Mouse (Mus musculus): ENCODE results near the gene Mitf. TPM values are rescaled to one million over a fixed set of nuclear protein-coding genes. Genes with fewer than 3 reads are reported as not detected.

The Mitf gene
- polyA plus RNA-seq, 1 experiment from 2014 or later, result 1.2 TPM

DNA sequence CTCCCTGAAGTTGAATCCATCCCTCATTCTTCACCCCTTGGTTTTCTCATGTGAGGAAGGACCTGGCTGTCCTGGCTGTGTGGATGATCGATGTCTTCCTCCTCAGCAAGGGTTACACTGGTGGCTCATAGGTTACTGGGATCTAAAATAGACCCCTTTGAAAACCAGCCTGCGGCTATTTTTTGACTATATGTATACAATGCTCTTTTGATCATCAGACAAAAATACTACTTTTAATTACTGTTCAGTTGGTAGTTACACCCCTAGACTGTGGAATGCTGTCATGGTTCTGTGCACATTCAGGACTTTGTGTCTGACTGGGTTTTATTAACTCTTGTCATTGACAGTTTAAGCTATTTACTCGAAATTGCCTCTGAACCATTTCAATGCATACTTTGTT, 157.9 kb downstream of the Mitf start:
- 72% methylated on average over 3 of the region's 3 CpGs for WGBS
- Histone ChIP-seq H3K27me3 (replicated peaks; ENCODE audit: control insufficient read depth, insufficient read depth, low read length) (no peaks in the 10 kb centered on the region), H3K9me3 (ENCODE audit: control insufficient read depth, low read length) (no peaks in the 10 kb centered on the region), H3K36me3 (ENCODE audit: control insufficient read depth, insufficient read depth, low read length) (no peaks in the 10 kb centered on the region), H3K9ac (ENCODE audit: low read depth, low read length) (no peak overlapping the region), H3K4me1 (ENCODE audit: control insufficient read depth, insufficient read depth, low read length) (no peaks in the 10 kb centered on the region), H3K4me2 (ENCODE audit: low read depth, low read length) (no peak overlapping the region), H3K4me3 (ENCODE audit: low read length) (no peak overlapping the region), H3K27ac (ENCODE audit: low read length) (no peak overlapping the region)
- ATAC-seq, result no peak

DNA sequence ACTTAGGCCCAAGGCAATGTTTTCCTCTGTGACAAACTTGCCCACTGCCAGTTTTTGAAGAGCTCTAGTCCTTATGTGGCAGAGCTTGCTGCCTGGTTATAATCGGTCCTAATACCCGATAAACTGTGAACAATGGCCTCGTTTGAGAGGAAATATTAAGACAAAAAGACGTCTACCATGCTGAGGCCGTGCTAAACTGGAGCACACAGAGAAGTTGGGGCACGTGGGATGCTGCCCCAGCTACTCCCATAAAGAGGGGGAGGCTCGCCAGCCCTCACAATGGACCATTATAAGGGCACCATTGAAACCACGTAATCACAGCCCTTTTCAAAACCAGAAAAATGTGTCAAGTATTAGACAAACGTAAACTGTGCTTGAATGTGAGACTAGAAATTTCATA, 174.8 kb downstream of the Mitf start:
- Histone ChIP-seq H3K36me3 (ENCODE audit: control insufficient read depth, insufficient read depth, low read length) (no peaks in the 10 kb centered on the region), H3K9me3 (ENCODE audit: control insufficient read depth, low read length) (no peaks in the 10 kb centered on the region), H3K9ac (ENCODE audit: low read depth, low read length) (no peak overlapping the region), H3K27ac (ENCODE audit: low read length) (no peak overlapping the region), H3K27me3 (replicated peaks; ENCODE audit: control insufficient read depth, insufficient read depth, low read length) (no peaks in the 10 kb centered on the region), H3K4me3 (ENCODE audit: low read length) (no peak overlapping the region), H3K4me1 (ENCODE audit: control insufficient read depth, insufficient read depth, low read length) (no peaks in the 10 kb centered on the region), H3K4me2 (ENCODE audit: low read depth, low read length) (no peak overlapping the region)
- no peak for ATAC-seq
- WGBS, result 77% methylated on average over 9 of the region's 9 CpGs

DNA sequence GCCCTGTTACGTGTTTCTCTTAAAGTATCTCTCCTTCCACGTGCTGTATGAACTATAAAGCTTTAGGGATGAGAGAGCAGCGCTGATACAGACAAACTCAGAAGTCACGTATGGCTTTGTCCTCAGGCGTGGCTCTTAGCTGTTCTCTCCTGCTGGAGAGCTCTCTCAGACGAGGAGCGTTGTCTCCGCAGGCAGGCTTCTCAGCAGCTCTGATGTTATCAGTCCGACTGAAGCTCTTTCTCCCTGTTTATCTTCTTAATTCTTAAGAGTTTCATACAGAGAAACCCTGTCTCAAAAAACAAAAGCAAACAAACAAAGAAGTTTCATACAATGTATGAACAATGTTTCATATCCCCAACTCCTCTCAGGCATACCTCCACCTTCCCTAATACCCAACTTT, 178.8 kb downstream of the Mitf start:
- no peaks in the 10 kb centered on the region for H3K4me1 ChIP-seq (ENCODE audit: control insufficient read depth, insufficient read depth, low read length)
- H3K4me2 ChIP-seq (ENCODE audit: low read depth, low read length), result no peak overlapping the region
- no peaks in the 10 kb centered on the region for H3K36me3 ChIP-seq (ENCODE audit: control insufficient read depth, insufficient read depth, low read length)
- H3K4me3 ChIP-seq (ENCODE audit: low read length), result no peak overlapping the region
- no peak overlapping the region for H3K27ac ChIP-seq (ENCODE audit: low read length)
- no peaks in the 10 kb centered on the region for H3K9me3 ChIP-seq (ENCODE audit: control insufficient read depth, low read length)
- 60% methylated on average over 9 of the region's 9 CpGs for WGBS
- no peaks in the 10 kb centered on the region for H3K27me3 ChIP-seq (replicated peaks; ENCODE audit: control insufficient read depth, insufficient read depth, low read length)
- no peak overlapping the region for H3K9ac ChIP-seq (ENCODE audit: low read depth, low read length)
- ATAC-seq, result no peak

DNA sequence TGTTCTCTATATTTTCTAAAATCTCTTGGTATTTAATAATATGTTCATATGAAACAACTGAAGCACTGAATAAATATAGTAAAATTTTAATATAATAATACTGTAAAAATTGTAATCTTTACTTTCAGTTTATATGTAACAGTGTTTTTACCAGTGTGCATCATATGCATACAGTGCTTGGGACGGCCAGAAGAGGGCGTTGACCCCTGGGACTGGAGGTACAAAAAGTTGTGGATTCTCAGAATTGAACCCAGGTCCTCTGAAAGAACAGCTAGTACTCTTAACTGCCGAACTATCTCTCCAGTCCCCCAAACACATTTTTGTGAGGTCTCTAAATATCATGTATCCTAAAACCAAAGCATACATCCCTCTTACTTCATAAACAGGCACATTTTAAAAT, 179.6 kb downstream of the Mitf start:
- H3K36me3 ChIP-seq (ENCODE audit: control insufficient read depth, insufficient read depth, low read length), result no peaks in the 10 kb centered on the region
- H3K27me3 ChIP-seq (replicated peaks; ENCODE audit: control insufficient read depth, insufficient read depth, low read length), result no peaks in the 10 kb centered on the region
- no peak overlapping the region for H3K9ac ChIP-seq (ENCODE audit: low read depth, low read length)
- ATAC-seq, result no peak
- H3K9me3 ChIP-seq (ENCODE audit: control insufficient read depth, low read length), result no peaks in the 10 kb centered on the region
- H3K4me2 ChIP-seq (ENCODE audit: low read depth, low read length), result no peak overlapping the region
- 75% methylated on average over 3 of the region's 3 CpGs for WGBS
- no peak overlapping the region for H3K27ac ChIP-seq (ENCODE audit: low read length)
- H3K4me3 ChIP-seq (ENCODE audit: low read length), result no peak overlapping the region
- no peaks in the 10 kb centered on the region for H3K4me1 ChIP-seq (ENCODE audit: control insufficient read depth, insufficient read depth, low read length)

DNA sequence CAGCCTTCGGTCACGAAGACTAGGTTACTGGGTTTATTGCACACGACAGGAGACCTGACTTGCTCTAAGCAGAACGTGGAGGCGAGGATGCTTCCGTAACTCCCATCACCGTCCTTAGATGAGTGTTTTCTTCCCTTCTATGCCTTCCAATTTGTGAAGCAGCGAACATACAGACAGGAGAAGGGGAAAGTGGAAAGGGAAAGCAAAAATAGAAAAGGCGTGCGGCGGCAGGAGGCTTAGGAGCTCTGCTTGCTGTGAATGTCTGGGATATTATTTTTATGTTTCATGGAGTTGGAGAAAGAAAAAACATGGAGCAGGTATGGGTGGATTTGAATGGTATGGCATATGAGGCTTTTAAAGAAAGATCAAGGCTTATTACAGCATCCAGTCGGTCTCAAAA, 186.7 kb downstream of the Mitf start:
- 88% methylated on average over 12 of the region's 12 CpGs for WGBS

DNA sequence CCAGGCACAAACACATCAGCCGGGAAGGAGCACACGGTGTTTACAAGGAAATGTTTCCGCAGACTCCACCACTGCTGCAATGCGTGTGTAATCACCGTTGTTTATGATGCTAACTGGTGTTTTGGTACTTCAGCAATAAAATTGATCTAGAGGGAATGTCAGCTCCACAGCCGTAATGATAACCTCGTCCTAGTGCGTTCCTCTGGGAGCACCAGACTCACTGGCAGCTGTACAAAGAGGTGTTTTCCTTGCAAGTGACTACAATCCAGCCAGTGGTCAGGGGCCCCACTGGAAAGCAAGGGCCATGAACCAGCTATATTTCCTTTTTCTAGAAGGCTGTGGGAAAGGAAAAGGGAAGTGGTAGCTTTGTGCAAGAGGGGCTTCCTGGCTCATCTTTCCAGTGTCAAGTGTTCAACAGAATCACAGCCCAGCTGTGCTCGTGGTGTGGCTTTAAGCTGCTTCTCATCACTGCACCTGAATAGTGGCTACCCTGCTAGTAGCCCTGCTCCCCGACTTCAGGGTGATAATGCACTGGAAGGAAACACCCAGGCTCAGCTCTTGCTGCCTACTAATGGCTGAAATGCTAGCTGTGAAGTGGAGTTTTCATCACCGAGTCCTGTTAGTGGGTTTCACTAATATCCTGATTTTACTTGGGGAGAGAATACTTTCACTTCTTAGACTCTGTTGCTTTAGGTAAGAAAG, 188.9 kb downstream of the Mitf start:
- H3K4me2 ChIP-seq (ENCODE audit: low read depth, low read length), result no peak overlapping the region
- 54% methylated on average over 11 of the region's 11 CpGs for WGBS
- ATAC-seq, result no peak

More for the DNA sequence above, 186.7 kb downstream of the Mitf start:
- Histone ChIP-seq H3K27ac (ENCODE audit: low read length) (no peak overlapping the region), H3K4me1 (ENCODE audit: control insufficient read depth, insufficient read depth, low read length) (no peaks in the 10 kb centered on the region), H3K27me3 (replicated peaks; ENCODE audit: control insufficient read depth, insufficient read depth, low read length) (no peaks in the 10 kb centered on the region), H3K4me3 (ENCODE audit: low read length) (no peak overlapping the region), H3K9ac (ENCODE audit: low read depth, low read length) (no peak overlapping the region), H3K4me2 (ENCODE audit: low read depth, low read length) (no peak overlapping the region), H3K36me3 (ENCODE audit: control insufficient read depth, insufficient read depth, low read length) (no peaks in the 10 kb centered on the region), H3K9me3 (ENCODE audit: control insufficient read depth, low read length) (no peaks in the 10 kb centered on the region)
- no peak for ATAC-seq

DNA sequence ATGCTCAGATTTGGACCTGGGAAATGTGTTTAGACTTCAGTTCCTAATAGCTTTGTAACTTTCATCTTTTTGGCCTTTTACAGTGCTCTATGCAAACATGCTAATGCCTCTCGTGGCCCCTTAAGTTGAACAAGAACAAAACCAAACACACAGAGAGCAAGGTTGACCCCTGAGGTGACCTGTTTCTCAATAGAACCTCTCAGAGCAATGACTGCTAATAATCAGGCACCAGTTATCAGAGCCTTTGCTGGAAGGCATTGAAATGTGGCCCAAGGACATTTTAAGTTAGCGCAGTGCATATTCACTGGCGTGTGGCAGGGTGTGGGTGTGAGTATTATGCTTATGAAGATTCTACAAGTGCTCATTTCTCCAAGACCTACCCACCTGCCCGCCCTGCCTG, 194.7 kb downstream of the Mitf start:
- no peaks in the 10 kb centered on the region for H3K36me3 ChIP-seq (ENCODE audit: control insufficient read depth, insufficient read depth, low read length)
- no peaks in the 10 kb centered on the region for H3K27me3 ChIP-seq (replicated peaks; ENCODE audit: control insufficient read depth, insufficient read depth, low read length)
- no peak overlapping the region for H3K27ac ChIP-seq (ENCODE audit: low read length)
- no peaks in the 10 kb centered on the region for H3K9me3 ChIP-seq (ENCODE audit: control insufficient read depth, low read length)
- no peaks in the 10 kb centered on the region for H3K4me1 ChIP-seq (ENCODE audit: control insufficient read depth, insufficient read depth, low read length)
- no peak overlapping the region for H3K4me3 ChIP-seq (ENCODE audit: low read length)
- WGBS, result 58% methylated on average over 4 of the region's 4 CpGs
- no peak for ATAC-seq
- H3K9ac ChIP-seq (ENCODE audit: low read depth, low read length), result no peak overlapping the region
- H3K4me2 ChIP-seq (ENCODE audit: low read depth, low read length), result no peak overlapping the region

More for the DNA sequence above, 188.9 kb downstream of the Mitf start:
- Histone ChIP-seq H3K4me1 (ENCODE audit: control insufficient read depth, insufficient read depth, low read length) (no peaks in the 10 kb centered on the region), H3K9ac (ENCODE audit: low read depth, low read length) (no peak overlapping the region), H3K4me3 (ENCODE audit: low read length) (no peak overlapping the region), H3K36me3 (ENCODE audit: control insufficient read depth, insufficient read depth, low read length) (no peaks in the 10 kb centered on the region), H3K27me3 (replicated peaks; ENCODE audit: control insufficient read depth, insufficient read depth, low read length) (no peaks in the 10 kb centered on the region), H3K9me3 (ENCODE audit: control insufficient read depth, low read length) (no peaks in the 10 kb centered on the region), H3K27ac (ENCODE audit: low read length) (no peak overlapping the region)

DNA sequence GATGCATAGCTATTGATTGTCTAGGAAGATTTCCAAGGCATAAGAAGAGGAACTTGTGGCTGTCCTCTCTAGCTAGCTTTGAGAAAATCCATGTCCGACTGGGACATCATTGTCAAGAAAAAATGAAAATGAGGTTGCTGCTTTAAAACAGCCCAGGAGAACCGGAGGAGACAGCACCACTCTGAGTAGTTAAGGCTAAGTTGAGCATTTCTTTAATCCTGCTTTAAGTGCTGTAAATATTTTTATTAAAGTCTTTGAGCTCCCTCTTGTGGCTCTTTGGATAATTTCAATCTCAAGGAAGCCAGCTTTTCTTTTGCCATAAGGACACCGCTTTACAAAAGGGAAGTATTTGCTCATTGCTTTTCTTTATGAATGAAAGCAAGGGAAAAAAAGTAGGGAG, 196.3 kb downstream of the Mitf start:
- Histone ChIP-seq H3K4me3 (ENCODE audit: low read length) (no peak overlapping the region), H3K27me3 (replicated peaks; ENCODE audit: control insufficient read depth, insufficient read depth, low read length) (no peaks in the 10 kb centered on the region), H3K36me3 (ENCODE audit: control insufficient read depth, insufficient read depth, low read length) (no peaks in the 10 kb centered on the region), H3K27ac (ENCODE audit: low read length) (no peak overlapping the region), H3K4me1 (ENCODE audit: control insufficient read depth, insufficient read depth, low read length) (no peaks in the 10 kb centered on the region), H3K9ac (ENCODE audit: low read depth, low read length) (no peak overlapping the region), H3K4me2 (ENCODE audit: low read depth, low read length) (no peak overlapping the region), H3K9me3 (ENCODE audit: control insufficient read depth, low read length) (no peaks in the 10 kb centered on the region)
- no peak for ATAC-seq
- 18% methylated on average over 3 of the region's 3 CpGs for WGBS

DNA sequence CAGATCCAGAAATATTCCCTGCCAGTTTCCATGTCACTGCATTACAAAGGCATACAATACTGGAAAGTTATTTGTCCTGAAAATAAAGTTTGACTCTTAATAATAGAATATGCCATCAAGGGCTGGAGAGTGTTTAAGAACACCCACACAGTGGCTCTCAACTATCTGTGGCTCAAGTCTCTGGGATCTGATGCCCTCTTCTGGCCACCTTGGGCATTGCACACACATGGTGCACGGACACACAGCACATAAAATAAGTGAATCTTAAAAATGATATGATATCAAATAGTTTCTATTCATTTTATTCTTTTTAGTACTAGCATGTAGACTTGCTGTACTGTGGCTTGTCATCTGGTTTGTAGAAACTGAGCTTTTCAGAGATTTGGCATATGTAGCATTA, 198.7 kb downstream of the Mitf start:
- H3K9ac ChIP-seq (ENCODE audit: low read depth, low read length), result no peak overlapping the region
- no peaks in the 10 kb centered on the region for H3K4me1 ChIP-seq (ENCODE audit: control insufficient read depth, insufficient read depth, low read length)
- no peaks in the 10 kb centered on the region for H3K9me3 ChIP-seq (ENCODE audit: control insufficient read depth, low read length)
- no peak overlapping the region for H3K4me2 ChIP-seq (ENCODE audit: low read depth, low read length)
- H3K4me3 ChIP-seq (ENCODE audit: low read length), result no peak overlapping the region
- no peak overlapping the region for H3K27ac ChIP-seq (ENCODE audit: low read length)
- no peaks in the 10 kb centered on the region for H3K27me3 ChIP-seq (replicated peaks; ENCODE audit: control insufficient read depth, insufficient read depth, low read length)
- no peak for ATAC-seq
- H3K36me3 ChIP-seq (ENCODE audit: control insufficient read depth, insufficient read depth, low read length), result no peaks in the 10 kb centered on the region
- WGBS, result 78% methylated on average over 1 of the region's 1 CpGs

DNA sequence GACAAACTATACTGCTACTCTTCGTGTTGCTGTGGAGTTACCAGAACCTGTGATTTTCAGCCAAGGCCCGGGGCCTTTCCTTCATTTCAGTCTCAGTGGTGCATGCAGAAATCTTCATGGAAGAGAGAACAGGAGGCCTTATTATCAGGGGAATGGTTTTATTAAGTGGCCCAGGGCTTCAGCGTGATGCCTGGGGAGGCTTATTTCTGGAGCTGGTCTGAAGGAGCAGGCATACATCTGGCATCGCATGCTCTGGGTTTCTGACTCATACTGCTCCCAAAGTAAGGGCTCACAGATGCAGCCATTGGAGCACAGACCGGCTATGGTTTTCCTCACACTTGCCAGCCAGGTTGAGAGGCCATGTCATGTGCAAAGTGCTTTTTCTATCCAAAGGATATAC, 208.2 kb downstream of the Mitf start:
- H3K4me2 ChIP-seq (ENCODE audit: low read depth, low read length), result no peak overlapping the region
- no peak overlapping the region for H3K27ac ChIP-seq (ENCODE audit: low read length)
- no peak overlapping the region for H3K9ac ChIP-seq (ENCODE audit: low read depth, low read length)
- 85% methylated on average over 5 of the region's 5 CpGs for WGBS
- no peaks in the 10 kb centered on the region for H3K36me3 ChIP-seq (ENCODE audit: control insufficient read depth, insufficient read depth, low read length)
- no peak overlapping the region for H3K4me3 ChIP-seq (ENCODE audit: low read length)
- H3K4me1 ChIP-seq (ENCODE audit: control insufficient read depth, insufficient read depth, low read length), result no peaks in the 10 kb centered on the region
- H3K27me3 ChIP-seq (replicated peaks; ENCODE audit: control insufficient read depth, insufficient read depth, low read length), result no peaks in the 10 kb centered on the region
- ATAC-seq, result no peak
- no peaks in the 10 kb centered on the region for H3K9me3 ChIP-seq (ENCODE audit: control insufficient read depth, low read length)
